Mouse (Mus musculus) gonadal fat pad, adult 2 months (tissue): ENCODE measurements at regions not wholly inside any gene's neighbourhood (a gene's known extent, or its start where the extent isn't known, plus 50 kb on each side); places are given as distances from the start of the nearest gene placed in this dataset.

ENCODE experiments used
- DNase-seq: peaks from one replicate; pipeline ENCODE4 v3.0.0-alpha.2; 2012; ENCODE audit warnings: low read depth

GRCm38 (mm10) chr8:82702044-82702443 is 71.9 kb downstream of the Zfp330 start:
- no peak for DNase-seq

GRCm38 (mm10) chr8:82700471-82700870 is 73.5 kb downstream of the Zfp330 start:
- DNase-seq, result no peak

- DNase-seq, result no peak
These were observed 74.7 kb downstream of the Zfp330 start for GRCm38 (mm10) chr8:82699221-82699620.

GRCm38 (mm10) chr8:82698071-82698470 is 75.9 kb downstream of the Zfp330 start:
- no peak for DNase-seq

- no peak for DNase-seq
These were observed 80.9 kb downstream of the Zfp330 start for GRCm38 (mm10) chr8:82693086-82693485.

GRCm38 (mm10) chr8:82689322-82689721 is 84.6 kb downstream of the Zfp330 start:
- DNase-seq, result no peak

- no peak for DNase-seq
These were observed 88.0 kb downstream of the Zfp330 start for GRCm38 (mm10) chr8:82685966-82686365.

GRCm38 (mm10) chr8:82678793-82679192 is 95.2 kb downstream of the Zfp330 start:
- DNase-seq, result no peak

- DNase-seq, result no peak
These were observed 96.2 kb downstream of the Zfp330 start for GRCm38 (mm10) chr8:82677781-82678180.

GRCm38 (mm10) chr8:82669241-82669640 is 104.7 kb downstream of the Zfp330 start:
- DNase-seq, result no peak

GRCm38 (mm10) chr8:82665131-82665530 is 108.8 kb downstream of the Zfp330 start:
- peak; percentile 30 for DNase-seq

- DNase-seq, result no peak
These were observed 133.5 kb downstream of the Zfp330 start for GRCm38 (mm10) chr8:82640502-82640901.

- DNase-seq, result no peak
These were observed 143.5 kb downstream of the Zfp330 start for GRCm38 (mm10) chr8:82630486-82630885.

GRCm38 (mm10) chr8:82623791-82624431 is 150.0 kb downstream of the Zfp330 start:
- DNase-seq, result no peak

GRCm38 (mm10) chr8:82618668-82619067 is 155.3 kb downstream of the Zfp330 start:
- no peak for DNase-seq

- DNase-seq, result no peak
These were observed 172.4 kb downstream of the Zfp330 start for GRCm38 (mm10) chr8:82601556-82601955.

- DNase-seq, result no peak
These were observed 170.4 kb upstream of the Il15 start for GRCm38 (mm10) chr8:82573434-82573833.

- DNase-seq, result no peak
These were observed 135.1 kb upstream of the Il15 start for GRCm38 (mm10) chr8:82538121-82538520.

GRCm38 (mm10) chr8:82529153-82529552 is 126.1 kb upstream of the Il15 start:
- no peak for DNase-seq

- DNase-seq, result peak; percentile 28
These were observed 120.8 kb upstream of the Il15 start for GRCm38 (mm10) chr8:82523866-82524265.

- no peak for DNase-seq
These were observed 95.5 kb upstream of the Il15 start for GRCm38 (mm10) chr8:82498496-82498895.

- no peak for DNase-seq
These were observed 74.8 kb upstream of the Il15 start for GRCm38 (mm10) chr8:82477856-82478255.

- DNase-seq, result no peak
These were observed 74.4 kb upstream of the Il15 start for GRCm38 (mm10) chr8:82477426-82477769.

- no peak for DNase-seq
These were observed 73.8 kb upstream of the Il15 start for GRCm38 (mm10) chr8:82476708-82477425.
